Mouse (Mus musculus): ENCODE data around the gene Ubac2.

Ubac2 gene

DNA sequence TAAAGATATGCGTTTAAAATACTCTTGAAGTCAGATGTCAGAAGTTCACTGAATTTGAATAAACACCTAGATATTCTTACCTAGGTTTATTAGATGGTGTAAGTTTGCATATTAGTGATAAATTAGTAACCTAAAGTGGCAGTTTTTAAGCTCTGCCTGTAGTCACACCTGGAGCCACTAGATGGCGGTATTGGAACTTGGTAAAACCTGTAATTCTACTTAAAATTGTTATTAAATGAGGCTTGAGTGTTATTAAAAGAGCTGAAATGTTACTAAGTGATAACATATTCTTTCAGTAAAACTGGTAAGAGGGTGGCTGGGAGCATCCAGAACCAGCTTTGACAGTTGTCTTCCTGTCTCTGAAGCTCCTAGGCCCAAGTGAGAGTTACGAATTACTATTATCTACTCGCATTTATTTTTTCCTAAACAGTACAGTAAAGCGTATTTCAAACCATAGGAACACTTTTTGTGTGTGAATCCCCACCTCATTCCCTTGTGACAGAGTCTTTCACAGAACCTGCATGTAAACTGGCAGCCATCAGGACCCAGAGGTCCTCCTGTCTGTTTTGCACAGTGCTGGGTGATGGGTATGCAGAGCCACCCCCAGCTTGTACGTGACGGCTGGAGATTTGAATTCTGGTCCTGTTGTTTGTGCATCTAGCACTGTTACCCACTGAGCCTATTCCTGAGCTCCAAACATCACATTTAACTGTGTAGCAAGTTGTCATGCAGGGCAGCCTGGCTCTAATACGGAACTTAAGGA, 50.1 kb downstream of the Ubac2 start:
- peak; percentile 71 for DNase-seq

DNA sequence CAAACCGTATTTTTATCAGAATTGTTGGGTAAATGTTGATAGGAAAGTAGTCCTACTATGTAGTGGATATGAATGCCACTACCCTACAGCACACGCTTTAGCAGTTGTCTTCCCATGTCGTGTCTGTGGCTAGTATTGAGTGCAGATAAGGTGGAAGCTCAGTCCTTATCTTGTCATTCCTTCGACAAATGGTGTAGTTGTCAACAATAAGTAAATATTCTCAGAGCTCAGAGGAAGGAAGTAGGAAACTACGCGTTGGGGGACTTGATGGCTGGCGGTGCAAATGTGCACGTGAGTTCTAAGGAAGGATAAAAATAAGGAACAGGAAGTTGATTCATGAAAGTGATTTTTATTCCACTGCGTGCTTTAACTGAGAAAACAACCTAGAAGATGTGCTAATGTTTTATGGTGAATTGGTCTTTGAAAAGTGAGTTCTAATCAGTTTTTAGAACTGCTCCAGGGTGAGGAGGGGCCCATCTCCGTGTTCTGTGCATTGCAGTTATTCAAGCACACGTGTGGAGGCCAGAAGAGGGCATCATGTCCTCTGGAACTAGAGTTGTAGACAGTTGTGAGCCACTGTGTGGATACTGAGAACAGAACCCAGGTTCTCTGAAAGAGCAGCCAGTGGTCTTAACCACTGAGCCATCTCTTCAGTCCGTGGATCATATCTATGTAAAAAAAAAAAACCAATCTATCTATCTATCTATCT, 51.0 kb downstream of the Ubac2 start:
- peak; percentile 18 for DNase-seq

- DNase-seq = no peak
Observed at GRCm38 (mm10) chr14:121930731-121931383, 52.4 kb downstream of the Ubac2 start.

DNA sequence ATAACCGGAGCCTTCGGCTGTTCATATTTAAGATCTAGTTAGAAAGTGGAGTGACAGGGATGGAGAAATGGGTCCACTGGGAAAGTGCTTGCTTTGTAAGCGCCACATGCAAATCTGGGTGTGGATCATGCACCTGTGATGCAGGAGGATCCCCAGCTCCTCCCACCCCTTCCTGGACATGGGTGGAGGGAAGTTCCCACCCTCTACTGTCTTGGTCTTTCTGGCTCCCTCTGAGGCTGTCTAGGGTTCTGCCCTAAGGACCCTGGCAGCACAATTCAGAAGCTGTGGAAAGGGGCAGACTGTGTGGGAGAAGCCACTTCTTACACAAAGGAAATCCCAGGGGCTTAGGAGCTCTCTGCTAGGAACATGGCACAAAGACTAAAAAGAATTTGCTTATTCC, 53.2 kb downstream of the Ubac2 start:
- no peak for DNase-seq

GRCm38 (mm10) chr14:121932180-121932579, 53.8 kb downstream of the Ubac2 start:
- DNase-seq = no peak

GRCm38 (mm10) chr14:121933906-121934596, 55.6 kb downstream of the Ubac2 start:
- DNase-seq = no peak

DNA sequence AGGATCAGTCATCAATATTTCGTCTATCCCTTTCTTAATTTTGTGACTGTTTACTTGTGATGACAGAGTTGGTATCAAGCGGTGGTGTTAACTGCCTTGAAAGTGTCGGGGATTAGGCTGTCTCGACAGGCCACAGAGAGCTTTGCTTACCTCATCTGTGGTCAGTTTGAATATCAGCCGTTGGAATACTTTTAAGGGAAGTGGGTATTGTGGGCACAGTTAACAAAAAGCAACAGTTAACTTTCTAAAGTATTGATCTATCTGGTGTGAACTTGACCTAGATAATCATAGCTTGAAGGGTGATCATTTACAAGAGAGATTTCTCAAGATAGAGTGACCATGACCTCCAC, 56.2 kb downstream of the Ubac2 start:
- DNase-seq = no peak

- DNase-seq = no peak
Observed at GRCm38 (mm10) chr14:121936356-121936755, 57.9 kb downstream of the Ubac2 start.

DNA sequence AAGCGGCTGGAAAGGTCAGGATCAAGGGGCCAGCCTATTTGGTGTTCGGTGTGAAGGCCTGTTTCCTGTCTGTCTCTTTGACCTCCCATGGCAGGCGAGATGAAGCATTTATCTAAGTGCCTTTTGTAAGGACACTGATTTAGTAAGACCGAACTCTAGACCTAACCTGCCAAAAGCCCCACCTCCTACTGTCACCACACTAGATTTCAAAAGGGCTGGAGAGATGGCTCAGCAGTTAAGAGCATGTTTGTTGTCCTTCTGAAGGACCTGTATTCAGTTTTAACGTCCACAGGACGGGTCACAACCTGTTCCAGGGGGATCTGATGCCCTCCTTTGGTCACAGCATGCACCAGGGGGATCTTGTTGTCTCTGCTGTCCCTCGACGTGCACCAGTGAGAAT, 58.4 kb downstream of the Ubac2 start:
- DNase-seq = no peak

DNA sequence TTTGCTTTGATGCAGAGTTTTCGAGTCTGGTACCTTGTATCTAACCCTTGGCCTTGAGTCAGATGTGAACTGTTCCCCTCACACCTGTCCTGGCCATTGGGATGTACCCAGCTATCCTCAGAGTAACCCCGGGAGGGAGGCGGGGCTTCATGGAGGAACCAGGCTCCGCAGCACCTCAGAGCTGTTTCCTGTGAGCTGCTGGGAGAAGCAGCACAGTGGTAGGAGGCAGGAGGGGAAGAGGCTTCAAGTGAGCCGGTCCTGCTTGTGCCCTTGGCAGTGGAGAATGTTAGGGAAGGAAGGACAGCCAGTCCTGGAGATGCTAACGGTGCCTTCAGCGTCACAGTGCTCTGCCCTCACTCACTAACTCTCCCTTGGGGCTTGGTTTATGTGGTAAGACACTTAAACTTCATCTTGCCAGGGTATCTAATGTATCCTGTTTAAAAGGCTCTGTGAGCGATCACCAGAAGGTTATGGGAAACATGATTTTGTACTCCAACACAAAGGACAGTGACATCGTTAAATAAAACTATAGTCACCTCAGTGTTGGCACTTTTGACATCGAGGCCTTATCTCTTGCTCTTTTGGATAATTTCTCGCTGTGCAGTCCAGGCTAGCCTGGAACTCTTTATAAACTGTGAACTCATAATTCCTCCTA, 59.3 kb downstream of the Ubac2 start:
- DNase-seq = peak; percentile 26

DNA sequence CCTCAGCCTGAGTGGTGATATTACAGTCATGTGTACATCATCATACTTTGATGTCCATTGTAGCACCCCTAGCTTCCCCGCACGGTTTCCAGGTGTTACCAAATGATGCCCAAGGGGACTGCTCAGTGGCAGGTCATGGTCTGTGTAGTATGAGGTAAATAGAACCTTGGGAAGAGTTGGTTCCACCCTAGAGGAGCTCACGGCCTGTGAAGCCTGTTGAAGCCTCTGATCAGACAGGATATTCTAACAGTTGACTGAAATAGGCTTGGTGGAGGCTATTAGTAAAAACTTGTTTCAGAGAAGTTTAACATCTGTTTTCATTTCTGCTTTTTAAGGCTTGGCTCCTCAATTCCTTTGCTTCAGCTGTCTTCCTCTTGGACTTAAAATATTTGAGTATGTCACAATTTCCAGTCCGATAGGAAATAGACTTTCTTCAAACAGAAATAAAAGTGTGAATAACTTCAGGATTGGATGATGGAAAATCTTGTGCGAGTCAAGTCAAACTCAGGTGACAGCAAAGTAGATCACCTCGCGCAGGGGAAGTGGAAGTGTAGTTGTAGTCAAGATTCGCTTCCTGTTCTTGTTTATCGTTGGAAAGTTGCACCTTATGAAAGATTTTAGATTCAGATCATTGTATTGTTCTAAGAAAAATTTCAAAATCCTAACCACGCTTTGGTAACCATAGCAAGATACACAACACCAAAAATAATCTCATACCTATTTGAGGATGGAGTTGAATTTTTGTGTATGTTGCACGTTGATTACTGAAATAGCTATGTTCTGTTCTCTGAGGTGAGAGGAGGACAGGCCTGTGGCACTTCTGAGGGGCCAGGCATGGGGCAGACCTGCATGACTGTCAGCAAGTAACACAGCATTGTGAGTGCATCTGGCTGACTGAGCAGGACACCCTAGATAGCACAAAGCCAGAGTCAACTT, 60.1 kb downstream of the Ubac2 start:
- DNase-seq = no peak

- DNase-seq = no peak
Observed at GRCm38 (mm10) chr14:121939582-121939981, 61.2 kb downstream of the Ubac2 start.

- no peak for DNase-seq
Observed at GRCm38 (mm10) chr14:121946131-121946530, 67.7 kb downstream of the Ubac2 start.

DNA sequence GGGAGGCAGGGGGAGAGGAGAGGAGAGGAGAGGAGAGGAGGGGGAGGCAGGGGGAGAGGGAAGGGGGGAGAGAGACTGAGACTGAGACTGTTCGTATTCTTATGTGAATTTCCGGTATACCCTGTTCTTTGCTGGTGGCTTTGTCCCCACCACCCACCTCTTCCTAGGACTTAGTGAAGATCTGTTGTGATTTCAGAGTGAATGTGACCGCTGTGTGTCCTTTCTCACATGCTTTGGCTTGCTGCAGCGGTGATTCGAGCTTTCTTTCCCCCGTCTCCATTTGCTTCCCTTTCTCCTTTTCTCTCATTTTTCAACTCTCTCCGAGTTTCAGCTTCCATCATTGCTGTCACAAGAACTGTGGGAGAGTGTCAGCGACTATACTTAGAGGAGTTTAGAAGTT, 68.3 kb downstream of the Ubac2 start:
- DNase-seq = no peak

GRCm38 (mm10) chr14:121947201-121947760, 68.9 kb downstream of the Ubac2 start:
- DNase-seq = no peak

DNA sequence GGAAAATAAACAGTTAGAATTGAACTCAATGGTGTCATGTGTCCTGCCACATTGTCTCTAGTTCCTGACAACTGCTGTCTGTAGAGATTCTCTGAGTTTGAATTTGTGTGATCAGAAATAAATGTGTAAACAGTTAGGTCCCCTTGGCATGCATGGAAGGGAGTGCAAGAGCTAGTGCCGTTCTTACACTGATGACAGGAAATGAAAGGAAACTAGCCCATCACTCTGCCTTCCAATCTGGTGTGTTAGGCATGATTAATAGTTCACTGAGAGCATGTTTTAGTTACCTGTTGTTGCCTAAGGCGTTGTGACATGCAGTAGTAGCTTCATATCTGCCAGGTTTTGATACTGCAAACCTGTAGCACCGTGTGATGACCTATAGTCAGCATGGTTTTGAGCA, 69.5 kb downstream of the Ubac2 start:
- no peak for DNase-seq

DNA sequence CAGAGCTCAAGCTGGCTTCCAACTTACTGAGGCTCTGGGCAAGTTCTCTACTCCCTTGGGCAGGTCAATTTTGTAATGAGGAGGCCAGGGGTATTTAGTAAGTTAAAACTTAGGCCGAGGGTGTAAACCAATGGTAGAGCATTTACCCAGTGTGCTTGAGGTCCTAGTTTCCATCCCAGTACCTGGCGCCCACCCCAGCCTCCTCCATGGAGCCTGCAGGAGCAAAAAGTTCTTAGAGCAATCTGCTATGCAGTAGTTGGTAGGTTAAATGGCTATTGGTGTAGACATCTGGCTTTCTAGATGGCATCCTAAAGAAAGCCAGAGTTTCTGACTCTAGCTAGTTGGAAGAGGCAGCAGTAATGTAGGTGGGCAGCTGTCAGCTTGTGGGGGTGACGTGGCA, 71.0 kb downstream of the Ubac2 start:
- DNase-seq = no peak

GRCm38 (mm10) chr14:121949897-121950296, 71.5 kb downstream of the Ubac2 start:
- no peak for DNase-seq

DNA sequence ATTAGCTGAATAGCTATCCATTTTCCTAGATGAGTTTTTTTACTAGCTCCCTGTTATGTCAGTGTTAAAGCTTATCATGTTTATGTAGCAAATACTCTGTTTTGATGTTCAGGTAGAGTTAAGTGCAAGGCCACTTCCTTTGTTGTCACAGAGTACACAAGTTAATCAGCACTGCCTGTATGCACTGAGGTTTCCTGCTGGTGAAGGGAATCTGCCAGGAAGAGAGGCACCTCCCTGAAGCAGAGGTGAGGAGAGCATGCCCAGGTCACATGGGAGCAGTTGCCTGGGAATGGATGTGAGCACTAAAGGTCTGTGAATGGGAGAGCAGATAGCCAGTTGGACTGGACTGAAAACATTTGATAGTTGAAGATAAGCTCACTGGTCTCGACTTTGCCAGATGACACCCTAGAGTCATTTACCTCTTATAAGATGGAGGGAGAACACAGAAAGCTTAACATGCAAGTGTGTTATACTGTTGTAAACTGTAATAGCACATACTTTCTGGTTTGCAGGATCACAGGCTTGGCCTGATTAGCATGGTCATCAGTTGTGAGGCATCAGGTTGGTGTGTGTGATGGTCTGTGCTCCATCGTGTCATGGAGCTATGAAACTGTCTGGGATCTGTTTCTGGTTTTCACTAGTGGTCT, 73.1 kb downstream of the Ubac2 start:
- DNase-seq = peak; percentile 44

DNA sequence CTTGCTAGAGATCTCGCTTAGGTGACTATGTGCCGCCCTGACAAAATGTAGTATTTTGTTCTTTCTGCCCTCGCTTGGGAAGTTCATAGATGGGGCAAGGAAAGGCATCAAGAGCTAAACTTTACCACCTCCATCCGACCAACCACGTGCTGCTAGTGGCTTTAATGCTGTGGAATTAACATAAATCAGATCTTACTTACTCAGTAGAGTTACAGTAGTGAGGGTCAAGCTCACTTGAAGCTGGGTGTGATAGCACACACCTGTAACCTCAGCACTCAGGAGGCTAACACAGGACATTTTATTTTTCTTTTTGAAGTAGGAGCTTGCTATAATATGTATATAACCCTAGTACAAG, 73.6 kb downstream of the Ubac2 start:
- no peak for DNase-seq

DNA sequence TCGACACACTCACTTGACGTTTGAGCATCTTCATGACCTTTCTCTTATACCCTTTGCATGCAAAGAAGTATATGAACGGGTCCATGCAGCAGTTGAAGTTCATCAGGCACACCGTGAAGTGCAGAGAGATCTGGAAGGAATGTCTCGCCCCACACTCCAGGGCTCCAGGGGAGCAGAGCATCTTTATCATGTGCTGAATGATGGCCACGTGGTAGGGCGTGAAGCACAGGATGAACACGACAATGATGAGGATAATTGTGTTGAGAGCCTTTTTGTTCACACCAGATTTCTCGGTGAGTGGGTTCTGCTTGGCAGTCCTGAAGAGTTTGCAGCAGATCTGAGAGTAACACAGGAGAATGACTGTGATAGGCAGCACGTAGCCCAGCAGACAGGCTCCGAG, 75.7 kb downstream of the Ubac2 start:
- DNase-seq = no peak
